Mouse (Mus musculus) erythroblast, embryonic 14.5 days (primary cell): Measurements from ENCODE around the gene Olfr876. TPM values are rescaled to one million over a fixed set of nuclear protein-coding genes. Genes with fewer than 3 reads are reported as not detected.

Experiments used
- H3K27me3 ChIP-seq: 2 replicates; pipeline ENCODE4 v1.6.1; 2012; ENCODE audit warnings: inconsistent platforms; ENCODE audit not compliant: control insufficient read depth
- H3K36me3 ChIP-seq: 2 replicates; pipeline ENCODE4 v1.6.1; 2012; ENCODE audit warnings: mild to moderate bottlenecking, inconsistent platforms; ENCODE audit not compliant: control insufficient read depth
- H3K4me1 ChIP-seq: 2 replicates; pipeline ENCODE4 v1.6.1; 2012; ENCODE audit warnings: inconsistent platforms; ENCODE audit not compliant: control insufficient read depth
- H3K4me3 ChIP-seq: replicated peaks from 2 replicates; pipeline ENCODE3; 2012; ENCODE audit warnings: moderate library complexity, mild to moderate bottlenecking, inconsistent platforms
- H3K9me3 ChIP-seq: 2 replicates; pipeline ENCODE4 v1.6.1; 2012; ENCODE audit warnings: low read length, inconsistent platforms, mixed read lengths; ENCODE audit not compliant: control insufficient read depth
- GATA1 ChIP-seq: IDR thresholded peaks from 2 replicates; pipeline ENCODE4 v1.6.1; 2012; ENCODE audit warnings: low read length, inconsistent platforms, mixed read lengths
- TAL1 ChIP-seq: IDR thresholded peaks from 3 replicates; pipeline ENCODE4 v1.6.1; 2012; ENCODE audit warnings: low read length, inconsistent platforms, mixed read lengths
- polyA plus RNA-seq: library from polyadenylated mRNA; stranded (reverse); fragments of >175 nt; gene quantifications from 2 replicates; pipeline ENCODE4 v1.2.3, GENCODE M21; 2012

Gene Olfr876
- polyA plus RNA-seq, 1 experiment = not detected

- Histone ChIP-seq H3K27me3 (no peaks in the 10 kb centered on the region), H3K36me3 (no peaks in the 10 kb centered on the region), H3K4me3 (no peak overlapping the region), H3K9me3 (no peaks in the 10 kb centered on the region), H3K4me1 (no peaks in the 10 kb centered on the region)
- no peak for TF ChIP-seq GATA1
- TF ChIP-seq TAL1 = no peak
Measured at GRCm38 (mm10) chr9:37807235-37807634, 4.4 kb downstream of the Olfr876 start.

DNA sequence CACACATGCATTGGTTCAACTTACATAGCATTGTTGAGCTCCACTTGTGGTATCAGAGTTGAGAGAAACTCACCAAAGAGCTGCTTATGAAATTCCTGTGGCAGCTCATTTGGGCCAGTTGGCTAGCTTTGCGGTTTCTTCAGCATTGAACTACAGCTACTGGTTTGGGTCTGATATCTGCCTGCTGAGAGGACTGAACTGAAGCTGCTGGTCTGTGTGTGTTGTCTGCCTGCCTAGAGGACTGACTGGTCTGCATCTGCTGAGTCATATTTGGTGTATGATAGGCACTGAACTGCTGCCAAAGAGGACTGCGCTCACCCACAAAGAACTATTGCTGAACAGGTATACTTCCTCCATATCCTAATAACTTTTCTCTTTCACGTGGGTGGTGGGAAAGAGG is 5.6 kb downstream of the Olfr876 start:
- Histone ChIP-seq H3K27me3 (no peaks in the 10 kb centered on the region), H3K9me3 (no peaks in the 10 kb centered on the region)
- TF ChIP-seq GATA1 = no peak
- no peak for TF ChIP-seq TAL1

DNA sequence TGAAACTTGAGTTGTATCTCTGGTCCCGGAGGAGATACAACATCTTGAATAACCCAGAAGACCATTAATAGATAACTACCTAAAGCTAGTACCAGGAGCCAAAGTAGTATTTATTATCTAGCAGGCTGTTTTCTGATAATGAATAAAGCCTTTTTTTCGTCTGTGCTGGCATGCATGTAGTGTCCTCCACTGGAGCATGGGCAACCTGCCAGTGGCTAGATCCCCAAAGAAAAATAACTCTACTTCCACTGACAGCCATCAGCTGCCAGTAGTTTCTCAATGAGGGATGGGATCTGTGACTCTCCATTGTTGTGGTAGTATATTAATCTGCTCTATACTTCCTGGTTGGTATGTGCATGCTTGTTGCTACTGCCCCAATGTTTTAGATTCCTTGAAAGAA is 6.1 kb downstream of the Olfr876 start:
- no peaks in the 10 kb centered on the region for H3K27me3 ChIP-seq
- no peak overlapping the region for H3K4me3 ChIP-seq
- no peaks in the 10 kb centered on the region for H3K4me1 ChIP-seq
- H3K9me3 ChIP-seq = no peaks in the 10 kb centered on the region
- no peaks in the 10 kb centered on the region for H3K36me3 ChIP-seq
- TF ChIP-seq GATA1 = no peak
- no peak for TF ChIP-seq TAL1

More for the DNA sequence above, 5.6 kb downstream of the Olfr876 start:
- Histone ChIP-seq H3K36me3 (no peaks in the 10 kb centered on the region), H3K4me1 (no peaks in the 10 kb centered on the region), H3K4me3 (no peak overlapping the region)

- no peak for TF ChIP-seq TAL1
- TF ChIP-seq GATA1 = no peak
- H3K36me3 ChIP-seq = no peaks in the 10 kb centered on the region
- H3K9me3 ChIP-seq = no peaks in the 10 kb centered on the region
- H3K4me3 ChIP-seq = no peak overlapping the region
- H3K27me3 ChIP-seq = no peaks in the 10 kb centered on the region
- no peaks in the 10 kb centered on the region for H3K4me1 ChIP-seq
Measured at GRCm38 (mm10) chr9:37814696-37815095, 11.9 kb downstream of the Olfr876 start.

GRCm38 (mm10) chr9:37829881-37830280 is 27.1 kb downstream of the Olfr876 start:
- TF ChIP-seq TAL1 = no peak
- TF ChIP-seq GATA1 = no peak

DNA sequence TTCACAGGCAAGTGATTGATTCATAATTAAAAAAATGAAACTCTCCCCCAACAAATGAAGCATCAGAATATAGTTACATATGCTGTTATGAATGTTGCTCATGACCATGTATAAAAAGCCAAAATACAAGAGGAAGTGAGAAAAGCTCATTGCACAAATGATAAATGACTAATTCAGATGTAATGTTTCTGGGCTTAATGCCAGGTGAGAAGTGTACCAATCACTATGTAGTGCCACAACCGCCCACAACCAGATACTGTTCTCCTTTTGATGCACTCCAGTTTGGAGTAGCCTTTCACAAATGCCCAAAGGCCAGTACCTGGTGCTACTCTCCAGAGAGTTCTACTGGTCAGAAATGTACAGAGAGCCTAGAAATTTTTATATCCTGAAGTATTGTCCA is 30.5 kb downstream of the Olfr876 start:
- Histone ChIP-seq H3K9me3 (no peaks in the 10 kb centered on the region), H3K4me3 (no peak overlapping the region), H3K4me1 (no peaks in the 10 kb centered on the region), H3K36me3 (no peaks in the 10 kb centered on the region), H3K27me3 (no peaks in the 10 kb centered on the region)
- TF ChIP-seq TAL1 (no peak), GATA1 (no peak)

More at GRCm38 (mm10) chr9:37829881-37830280, 27.1 kb downstream of the Olfr876 start:
- Histone ChIP-seq H3K9me3 (no peaks in the 10 kb centered on the region), H3K4me1 (no peaks in the 10 kb centered on the region), H3K4me3 (no peak overlapping the region), H3K27me3 (no peaks in the 10 kb centered on the region), H3K36me3 (no peaks in the 10 kb centered on the region)

DNA sequence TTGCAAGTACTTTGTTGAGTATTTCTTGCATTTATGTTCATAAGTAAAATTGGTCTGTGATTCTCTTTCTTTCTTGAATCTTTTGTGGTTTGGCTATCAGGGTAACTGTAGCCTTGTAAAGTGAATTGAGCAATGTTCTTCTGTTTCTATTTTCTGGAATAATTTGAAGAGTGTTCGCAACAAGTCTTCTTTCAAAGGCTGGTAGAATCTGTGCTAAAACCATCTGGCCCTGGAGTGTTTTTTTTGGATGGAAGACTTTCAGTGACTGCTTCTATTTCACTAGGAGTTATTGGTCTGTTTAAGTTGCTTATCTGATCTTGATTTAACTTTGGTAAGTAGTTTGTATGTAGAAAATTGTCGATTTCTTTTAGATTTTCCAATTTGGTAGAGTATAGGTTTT is 46.4 kb downstream of the Olfr876 start:
- H3K27me3 ChIP-seq = no peaks in the 10 kb centered on the region
- no peaks in the 10 kb centered on the region for H3K9me3 ChIP-seq
- no peak overlapping the region for H3K4me3 ChIP-seq
- TF ChIP-seq TAL1 (no peak), GATA1 (no peak)
- H3K36me3 ChIP-seq = no peaks in the 10 kb centered on the region
- H3K4me1 ChIP-seq = no peaks in the 10 kb centered on the region

GRCm38 (mm10) chr9:37853969-37854368 is 51.1 kb downstream of the Olfr876 start, which contains the start of gene Olfr877:
Gene Olfr877, plus strand, starts transcription at chr9:37854269.
- TF ChIP-seq TAL1 = no peak
- Histone ChIP-seq H3K36me3 (no peaks in the 10 kb centered on the region), H3K27me3 (no peaks in the 10 kb centered on the region), H3K9me3 (no peaks in the 10 kb centered on the region), H3K4me3 (no peak within 1 kb of the TSS), H3K4me1 (no peaks in the 10 kb centered on the region)

Other genes with a start within 250 kb of the Olfr876 start
- 0.05 TPM in 1 of 2 replicates, not detected in the other for gene Siae, start 247.3 kb upstream of the Olfr876 start, polyA plus RNA-seq
- gene Spa17, start 189.3 kb upstream of the Olfr876 start, polyA plus RNA-seq = 0.21 TPM in 1 of 2 replicates, not detected in the other
- gene Tbrg1, start 145.7 kb upstream of the Olfr876 start, polyA plus RNA-seq = 3.2 and 3.4 TPM in 2 replicates
- gene Panx3, start 133.8 kb upstream of the Olfr876 start, polyA plus RNA-seq = not detected in 2 replicates
- not detected in 2 replicates for gene Olfr160, start 86.8 kb upstream of the Olfr876 start, polyA plus RNA-seq
- 0.04 TPM in 1 of 2 replicates, not detected in the other for gene Olfr874, start 57.9 kb upstream of the Olfr876 start, polyA plus RNA-seq
- not detected in 2 replicates for gene Olfr875, start 31.2 kb upstream of the Olfr876 start, polyA plus RNA-seq
- gene Olfr877, start 51.2 kb downstream of the Olfr876 start, polyA plus RNA-seq = not detected in 2 replicates
- not detected in 2 replicates for gene Olfr145, start 93.7 kb downstream of the Olfr876 start, polyA plus RNA-seq
- not detected in 2 replicates for gene Olfr878, start 114.8 kb downstream of the Olfr876 start, polyA plus RNA-seq
- not detected in 2 replicates for gene Olfr881, start 188.8 kb downstream of the Olfr876 start, polyA plus RNA-seq
- gene Olfr883, start 222.8 kb downstream of the Olfr876 start, polyA plus RNA-seq = not detected in 2 replicates
- not detected in 2 replicates for gene Olfr884, start 243.5 kb downstream of the Olfr876 start, polyA plus RNA-seq